Mouse (Mus musculus) MEL (cell line): ENCODE measurements around the gene Fa2h. TPM values are rescaled to one million over a fixed set of nuclear protein-coding genes. Genes with fewer than 3 reads are reported as not detected.
A peak's percentile ranks its signal among the peaks of the same experiment; 100 is the strongest.

Experiments used
- DNase-seq: peaks from one replicate; pipeline ENCODE4 v3.0.0; 2011; ENCODE audit warnings: low read depth, low spot score
- H3K27ac ChIP-seq: 2 replicates; pipeline ENCODE4 v1.5.1; 2012; ENCODE audit warnings: low read depth, mild to moderate bottlenecking, control low read depth, low read length, moderate library complexity; ENCODE audit not compliant: control insufficient read depth
- H3K27me3 ChIP-seq, 2 experiments: fragments of 150-350 bp in 1 of 2; sonication (generic) in 1 of 2; 2 replicates each; pipeline ENCODE4 v1.6.1; 2012; ENCODE audit warnings: low read length in 2 of 2, mild to moderate bottlenecking in 2 of 2, improper control_type of control experiment in 1 of 2, moderate library complexity in 1 of 2; ENCODE audit not compliant: insufficient read depth in 2 of 2, control insufficient read depth in 1 of 2
- H3K36me3 ChIP-seq, 2 experiments: 2 replicates each; pipeline ENCODE4 v1.6.1; 2012 to 2014; ENCODE audit warnings: low read length in 2 of 2, improper control_type of control experiment in 1 of 2, inconsistent platforms in 1 of 2, mild to moderate bottlenecking in 1 of 2; ENCODE audit not compliant: insufficient read depth in 2 of 2, control insufficient read depth in 1 of 2
- H3K4me1 ChIP-seq, 2 experiments: fragments of 150-350 bp in 1 of 2; sonication (generic) in 1 of 2; 2 replicates each; pipeline ENCODE4 v1.6.1; 2012; ENCODE audit warnings: low read length in 2 of 2, improper control_type of control experiment in 1 of 2, mild to moderate bottlenecking in 1 of 2; ENCODE audit not compliant: insufficient read depth in 2 of 2, control insufficient read depth in 1 of 2
- H3K4me3 ChIP-seq, 2 experiments: fragments of 150-350 bp in 1 of 2; sonication (generic) in 1 of 2; 2 replicates each; pipeline ENCODE4 v1.5.1; 2012; ENCODE audit warnings: low read depth in 2 of 2, low read length in 2 of 2, mild to moderate bottlenecking in 2 of 2, moderate library complexity in 2 of 2, control low read depth in 1 of 2, improper control_type of control experiment in 1 of 2; ENCODE audit not compliant: control insufficient read depth in 1 of 2, insufficient read depth in 1 of 2
- H3K79me2 ChIP-seq: 2 replicates; pipeline ENCODE4 v1.6.1; 2012; ENCODE audit warnings: mild to moderate bottlenecking, low read length, moderate library complexity; ENCODE audit not compliant: control insufficient read depth, poor library complexity, insufficient read depth
- H3K9ac ChIP-seq: 2 replicates; pipeline ENCODE4 v1.6.1; 2012; ENCODE audit warnings: low read depth, mild to moderate bottlenecking, control low read depth, low read length, moderate library complexity; ENCODE audit not compliant: control insufficient read depth, poor library complexity, severe bottlenecking
- H3K9me3 ChIP-seq: fragments of 150-350 bp; sonication (generic); replicated peaks from 2 replicates; pipeline ENCODE4 v1.6.1; 2012; ENCODE audit warnings: mild to moderate bottlenecking, low read length, improper control_type of control experiment, moderate library complexity; ENCODE audit not compliant: insufficient read depth
- BHLHE40 ChIP-seq: IDR thresholded peaks from 2 replicates; pipeline ENCODE4 v1.6.1; 2012; ENCODE audit warnings: low read depth, mild to moderate bottlenecking, inconsistent platforms, low read length, improper control_type of control experiment, borderline replicate concordance
- CHD1 ChIP-seq: IDR thresholded peaks from 2 replicates; pipeline ENCODE4 v1.6.1; 2012; ENCODE audit warnings: low read depth, mild to moderate bottlenecking, inconsistent platforms, low read length, improper control_type of control experiment
- CHD2 ChIP-seq: IDR thresholded peaks from 2 replicates; pipeline ENCODE4 v1.6.1; 2011; ENCODE audit warnings: low read length, improper control_type of control experiment
- CTCF ChIP-seq, 3 experiments: IDR thresholded peaks in 2 of 3; conservative IDR thresholded peaks in 1 of 3; 2 replicates each; pipeline ENCODE4 v1.5.1; 2011 to 2012; ENCODE audit warnings: low read length in 3 of 3, low read depth in 2 of 3, mild to moderate bottlenecking in 2 of 3, improper control_type of control experiment in 1 of 3, inconsistent platforms in 1 of 3, mixed read lengths in 1 of 3, moderate library complexity in 1 of 3; ENCODE audit not compliant: control insufficient read depth in 1 of 3, insufficient read depth in 1 of 3, poor library complexity in 1 of 3, severe bottlenecking in 1 of 3
- E2F4 ChIP-seq: IDR thresholded peaks from 2 replicates; pipeline ENCODE4 v1.6.1; 2011; ENCODE audit warnings: low read depth, low read length, improper control_type of control experiment, borderline replicate concordance
- ELF1 ChIP-seq: IDR thresholded peaks from 2 replicates; pipeline ENCODE4 v1.6.1; 2014; ENCODE audit warnings: low read depth, mild to moderate bottlenecking, inconsistent platforms, low read length, improper control_type of control experiment, moderate library complexity
- EP300 ChIP-seq, 2 experiments: IDR thresholded peaks; 2 replicates each; pipeline ENCODE4 v1.6.1; 2011; ENCODE audit warnings: improper control_type of control experiment in 2 of 2, low read length in 2 of 2, low read depth in 1 of 2, mild to moderate bottlenecking in 1 of 2
- ETS1 ChIP-seq: IDR thresholded peaks from 2 replicates; pipeline ENCODE4 v1.6.1; 2012; ENCODE audit warnings: low read depth, mild to moderate bottlenecking, inconsistent platforms, low read length, improper control_type of control experiment, moderate library complexity
- GATA1 ChIP-seq: IDR thresholded peaks from 2 replicates; pipeline ENCODE4 v1.6.1; 2011; ENCODE audit warnings: low read depth, low read length, improper control_type of control experiment
- HCFC1 ChIP-seq: IDR thresholded peaks from 2 replicates; pipeline ENCODE4 v1.6.1; 2012; ENCODE audit warnings: low read depth, mild to moderate bottlenecking, inconsistent platforms, low read length, improper control_type of control experiment, moderate library complexity
- KAT2A ChIP-seq: conservative IDR thresholded peaks from 2 replicates; pipeline ENCODE4 v1.6.1; 2012; ENCODE audit warnings: low read depth, low read length, improper control_type of control experiment, inconsistent platforms
- MAFK ChIP-seq: IDR thresholded peaks from 2 replicates; pipeline ENCODE4 v1.6.1; 2011; ENCODE audit warnings: low read depth, mild to moderate bottlenecking, low read length, improper control_type of control experiment, borderline replicate concordance
- MEF2A ChIP-seq: IDR thresholded peaks from 2 replicates; pipeline ENCODE4 v1.6.1; 2014; ENCODE audit warnings: low read depth, mild to moderate bottlenecking, inconsistent platforms, low read length, improper control_type of control experiment; ENCODE audit not compliant: poor library complexity, insufficient replicate concordance, severe bottlenecking; ENCODE audit errors: extremely low read depth
- NRF1 ChIP-seq: IDR thresholded peaks from 2 replicates; pipeline ENCODE4 v1.6.1; 2014; ENCODE audit warnings: low read depth, mild to moderate bottlenecking, inconsistent platforms, low read length, improper control_type of control experiment, moderate library complexity; ENCODE audit not compliant: poor library complexity, insufficient read depth, severe bottlenecking
- POLR2A ChIP-seq, 2 experiments: IDR thresholded peaks; 2 replicates each; pipeline ENCODE4 v1.6.1; 2011 to 2012; ENCODE audit warnings: low read length in 2 of 2, mild to moderate bottlenecking in 2 of 2, control low read depth in 1 of 2, improper control_type of control experiment in 1 of 2, low read depth in 1 of 2, moderate library complexity in 1 of 2; ENCODE audit not compliant: control insufficient read depth in 1 of 2, insufficient read depth in 1 of 2, poor library complexity in 1 of 2
- POLR2AphosphoS2 ChIP-seq: IDR thresholded peaks from 2 replicates; pipeline ENCODE4 v1.6.1; 2011; ENCODE audit warnings: low read length, improper control_type of control experiment
- POLR2AphosphoS5 ChIP-seq: IDR thresholded peaks from 2 replicates; pipeline ENCODE4 v1.6.1; 2012; ENCODE audit warnings: low read depth, borderline replicate concordance, mild to moderate bottlenecking, inconsistent platforms, low read length, moderate library complexity, mixed read lengths
- RAD21 ChIP-seq: IDR thresholded peaks from 2 replicates; pipeline ENCODE4 v1.6.1; 2011; ENCODE audit warnings: mild to moderate bottlenecking, low read depth, low read length, improper control_type of control experiment
- RCOR1 ChIP-seq: IDR thresholded peaks from 2 replicates; pipeline ENCODE4 v1.6.1; 2012; ENCODE audit warnings: low read depth, mild to moderate bottlenecking, inconsistent platforms, low read length, improper control_type of control experiment
- SIN3A ChIP-seq: IDR thresholded peaks from 2 replicates; pipeline ENCODE4 v1.6.1; 2012; ENCODE audit warnings: low read length, improper control_type of control experiment, inconsistent platforms
- SMC3 ChIP-seq: IDR thresholded peaks from 2 replicates; pipeline ENCODE4 v1.6.1; 2011; ENCODE audit warnings: low read depth, low read length, improper control_type of control experiment
- TAL1 ChIP-seq: IDR thresholded peaks from 2 replicates; pipeline ENCODE4 v1.6.1; 2012; ENCODE audit warnings: mild to moderate bottlenecking, inconsistent platforms, low read length, moderate library complexity, mixed read lengths
- TBP ChIP-seq: IDR thresholded peaks from 2 replicates; pipeline ENCODE4 v1.8.0; 2011; ENCODE audit warnings: low read depth, low read length, improper control_type of control experiment
- UBTF ChIP-seq: IDR thresholded peaks from 2 replicates; pipeline ENCODE4 v1.6.1; 2012; ENCODE audit warnings: low read depth, mild to moderate bottlenecking, inconsistent platforms, low read length, improper control_type of control experiment, moderate library complexity, borderline replicate concordance; ENCODE audit not compliant: insufficient read depth
- USF2 ChIP-seq, 2 experiments: IDR thresholded peaks; 2 replicates each; pipeline ENCODE4 v1.6.1; 2011 to 2012; ENCODE audit warnings: improper control_type of control experiment in 2 of 2, low read length in 2 of 2, borderline replicate concordance in 1 of 2, inconsistent platforms in 1 of 2, low read depth in 1 of 2, mild to moderate bottlenecking in 1 of 2; ENCODE audit not compliant: insufficient read depth in 1 of 2
- ZC3H11A ChIP-seq: IDR thresholded peaks from 2 replicates; pipeline ENCODE4 v1.6.1; 2012; ENCODE audit warnings: low read depth, mild to moderate bottlenecking, inconsistent platforms, low read length, improper control_type of control experiment
- ZKSCAN1 ChIP-seq: IDR thresholded peaks from 2 replicates; pipeline ENCODE4 v1.6.1; 2012; ENCODE audit warnings: low read depth, mild to moderate bottlenecking, inconsistent platforms, low read length, improper control_type of control experiment, moderate library complexity
- ZMIZ1 ChIP-seq: IDR thresholded peaks from 2 replicates; pipeline ENCODE4 v1.6.1; 2012; ENCODE audit warnings: low read depth, mild to moderate bottlenecking, inconsistent platforms, low read length, improper control_type of control experiment, moderate library complexity
- polyA plus RNA-seq, 2 experiments: library from polyadenylated mRNA; stranded (reverse) in 1 of 2; unstranded in 1 of 2; fragments of >175 nt in 1 of 2; fragments of >200 nt in 1 of 2; gene quantifications; 2 replicates each; pipeline versions ENCODE4 v1.2.1 to v1.2.4; 2012; ENCODE audit warnings: low replicate concordance in 2 of 2, low read depth in 1 of 2; ENCODE audit not compliant: insufficient read length in 2 of 2, insufficient read depth in 1 of 2, missing spikeins in 1 of 2
- total RNA-seq: library from RNA; depleted of rRNA; stranded (reverse); fragments of 300-350 nt; gene quantifications from 2 replicates; pipeline ENCODE4 v1.2.3, GENCODE M21; 2012

Fa2h gene
- total and polyA plus RNA-seq, 3 experiments, result not detected

- H3K27ac ChIP-seq, result no peak overlapping the region
- TF ChIP-seq EP300 (IDR thresholded peaks at IDR 0.05; ENCODE audit: low read depth in 1 of 2, low read length in 2 of 2) (peak in 1 of 2 experiments; percentile 14; a peak in 1 of 4 replicates), E2F4 (no peak), RCOR1 (peak; percentile 62; the same call in 1 of the 2 replicates), MAFK (no peak), GATA1 (no peak)
- no peaks in the 10 kb centered on the region for H3K79me2 ChIP-seq
- no peak overlapping the region for H3K4me3 ChIP-seq
- no peak for DNase-seq
- H3K27me3 ChIP-seq, result peaks cover 0 to 2% of the 10 kb centered on the region in 2 experiments; a peak in 1 of 4 replicates
- H3K4me1 ChIP-seq, result peaks cover 7 to 34% of the 10 kb centered on the region in 2 experiments
- H3K9me3 ChIP-seq, result no peaks in the 10 kb centered on the region
- peaks cover 0 to 11% of the 10 kb centered on the region in 2 experiments; a peak in 2 of 4 replicates for H3K36me3 ChIP-seq
- no peak overlapping the region for H3K9ac ChIP-seq
Observed at GRCm38 (mm10) chr8:111389581-111389980, 4.0 kb downstream of the Fa2h start.

GRCm38 (mm10) chr8:111385915-111386314 is 7.7 kb downstream of the Fa2h start:
- DNase-seq, result peak; percentile 93
- Histone ChIP-seq H3K9ac (no peak overlapping the region), H3K27ac (no peak overlapping the region), H3K27me3 (peaks cover 0 to 6% of the 10 kb centered on the region in 2 experiments; a peak in 2 of 4 replicates), H3K4me3 (no peak overlapping the region), H3K4me1 (peaks cover 7 to 28% of the 10 kb centered on the region in 2 experiments), H3K9me3 (no peaks in the 10 kb centered on the region), H3K36me3 (peaks cover 0 to 11% of the 10 kb centered on the region in 2 experiments; a peak in 2 of 4 replicates), H3K79me2 (no peaks in the 10 kb centered on the region)
- TF ChIP-seq HCFC1 (no peak), ELF1 (0 out of 2 replicates have a peak, but pooled peaks have one; percentile 26), CHD2 (no peak), POLR2A (IDR thresholded peaks at IDR 0.05; ENCODE audit: control insufficient read depth in 1 of 2, insufficient read depth in 1 of 2, low read depth in 1 of 2, low read length in 2 of 2, poor library complexity in 1 of 2) (0 out of 4 replicates have a peak, but pooled peaks of 1 of the 2 experiments have one; percentile 27), ZC3H11A (no peak), KAT2A (no peak), MEF2A (no peak), MAFK (no peak), SIN3A (peak; percentile 60; the same call in 1 of the 2 replicates), EP300 (IDR thresholded peaks at IDR 0.05; ENCODE audit: low read depth in 1 of 2, low read length in 2 of 2) (peak; percentile 76 to 81; a peak in 3 of 4 replicates), POLR2AphosphoS5 (no peak), RCOR1 (peak; percentile 83), ZKSCAN1 (no peak), SMC3 (no peak), E2F4 (no peak), UBTF (no peak), CHD1 (no peak), ZMIZ1 (no peak), ETS1 (peak; percentile 50; the same call in 1 of the 2 replicates), RAD21 (no peak), TAL1 (no peak), TBP (peak; percentile 70), CTCF (IDR thresholded peaks at IDR 0.05 in 2 of 3, conservative IDR thresholded peaks at IDR 0.05 in 1 of 3; ENCODE audit: control insufficient read depth in 1 of 3, insufficient read depth in 1 of 3, low read depth in 2 of 3, low read length in 3 of 3, poor library complexity in 1 of 3, severe bottlenecking in 1 of 3) (no peak), BHLHE40 (no peak; the same call in 1 of the 2 replicates), GATA1 (peak; percentile 87), NRF1 (no peak), USF2 (IDR thresholded peaks at IDR 0.05; ENCODE audit: borderline replicate concordance in 1 of 2, insufficient read depth in 1 of 2, low read depth in 1 of 2, low read length in 2 of 2) (no peak), POLR2AphosphoS2 (no peak)
